Mouse (Mus musculus) mouse embryonic stem cell (cell line): Measurements from ENCODE around the gene Nrap.

Experiments used
- in situ Hi-C, 2 experiments: fragments of 300-500 bp; cut with MboI; formaldehyde crosslinking; loops; 1 replicate in 1 of 2; 3 replicates in 1 of 2; pipeline ENCODE4 v1.14.3; 2019 to 2020; ENCODE audit warnings: low sequenced_read_pairs in 2 of 2, low pct_unique_long_range_greater_than_20kb in 1 of 2, mixed read lengths in 1 of 2; ENCODE audit not compliant: unreplicated experiment in 1 of 2

Nrap gene

GRCm38 (mm10) chr19:56336826-56337225, 53.0 kb downstream of the Nrap start:
- in situ Hi-C loops, result no loop called here

GRCm38 (mm10) chr19:56336321-56336720, 53.5 kb downstream of the Nrap start:
- in situ Hi-C loops, result no loop called here

- in situ Hi-C loops, result no loop called here
These were observed 63.5 kb downstream of the Nrap start for GRCm38 (mm10) chr19:56326243-56326855.

- in situ Hi-C loops, result no loop called here
These were observed 64.2 kb downstream of the Nrap start for GRCm38 (mm10) chr19:56325676-56326075.

- in situ Hi-C loops, result no loop called here
These were observed 68.4 kb downstream of the Nrap start for GRCm38 (mm10) chr19:56321303-56321920.

- in situ Hi-C loops, result no loop called here
These were observed 69.5 kb downstream of the Nrap start for GRCm38 (mm10) chr19:56320186-56320860.

GRCm38 (mm10) chr19:56319629-56320028, 70.2 kb downstream of the Nrap start:
- in situ Hi-C loops, result no loop called here

- in situ Hi-C loops, result no loop called here
These were observed 70.6 kb downstream of the Nrap start for GRCm38 (mm10) chr19:56319219-56319618.

- in situ Hi-C loops, result no loop called here
These were observed 73.3 kb downstream of the Nrap start for GRCm38 (mm10) chr19:56316531-56316930.

- in situ Hi-C loops, result no loop called here
These were observed 89.0 kb downstream of the Nrap start for GRCm38 (mm10) chr19:56300835-56301234.

GRCm38 (mm10) chr19:56297264-56297663, 92.6 kb downstream of the Nrap start:
- in situ Hi-C loops, result no loop called here

GRCm38 (mm10) chr19:56296668-56297067, 93.2 kb downstream of the Nrap start:
- in situ Hi-C loops, result no loop called here

GRCm38 (mm10) chr19:56294654-56295399, 95.0 kb downstream of the Nrap start:
- in situ Hi-C loops, result no loop called here

- in situ Hi-C loops, result no loop called here
These were observed 97.5 kb downstream of the Nrap start for GRCm38 (mm10) chr19:56292335-56292734.

GRCm38 (mm10) chr19:56291898-56292297, 97.9 kb downstream of the Nrap start:
- in situ Hi-C loops, result no loop called here

- in situ Hi-C loops, result no loop called here
These were observed 100.2 kb downstream of the Nrap start for GRCm38 (mm10) chr19:56289642-56290041.

- in situ Hi-C loops, result no loop called here
These were observed 101.4 kb downstream of the Nrap start for GRCm38 (mm10) chr19:56288436-56288835.

GRCm38 (mm10) chr19:56287580-56288367, 102.1 kb downstream of the Nrap start:
- in situ Hi-C loops, result no loop called here
